Mouse (Mus musculus) neural tube, embryonic 13.5 days (tissue): ENCODE results near the gene Map4k4. TPM values are rescaled to one million over a fixed set of nuclear protein-coding genes. Genes with fewer than 3 reads are reported as not detected.

ENCODE experiments used
- ATAC-seq: fragments of 200-750 bp; cut with Nextera tagmentation; 2 replicates; pipeline ENCODE4 v1.8.0; 2017; ENCODE audit warnings: low read depth, mild to moderate bottlenecking, moderate TSS enrichment, moderate library complexity
- H3K27ac ChIP-seq: fragments of 300-500 bp; sonication (generic); replicated peaks from 2 replicates; pipeline ENCODE4 v1.5.1; 2015; ENCODE audit warnings: moderate library complexity, mild to moderate bottlenecking, inconsistent platforms
- H3K27me3 ChIP-seq: fragments of 300-500 bp; sonication (generic); 2 replicates; pipeline ENCODE4 v1.6.1; 2015; ENCODE audit warnings: mild to moderate bottlenecking, inconsistent platforms
- H3K36me3 ChIP-seq: fragments of 300-500 bp; sonication (generic); 2 replicates; pipeline ENCODE4 v1.6.1; 2015; ENCODE audit warnings: mild to moderate bottlenecking, inconsistent platforms
- H3K4me1 ChIP-seq: fragments of 300-500 bp; sonication (generic); replicated peaks from 2 replicates; pipeline ENCODE4 v1.6.1; 2015; ENCODE audit warnings: inconsistent platforms
- H3K4me2 ChIP-seq: fragments of 300-500 bp; sonication (generic); 2 replicates; pipeline ENCODE4 v1.6.1; 2015; ENCODE audit warnings: inconsistent platforms, mild to moderate bottlenecking, moderate library complexity
- H3K4me3 ChIP-seq: fragments of 300-500 bp; sonication (generic); 2 replicates; pipeline ENCODE4 v1.5.1; 2015; ENCODE audit warnings: mild to moderate bottlenecking, inconsistent platforms
- H3K9ac ChIP-seq: fragments of 300-500 bp; sonication (generic); 2 replicates; pipeline ENCODE4 v1.6.1; 2015; ENCODE audit warnings: moderate library complexity, mild to moderate bottlenecking, inconsistent platforms
- H3K9me3 ChIP-seq: fragments of 300-500 bp; sonication (generic); 2 replicates; pipeline ENCODE4 v1.6.1; 2016; ENCODE audit warnings: inconsistent platforms
- WGBS: fragments of 180-500 bp; shearing (Covaris S2); methylation state at CpG from one replicate; pipeline ENCODE4 v1.1.7; 2015; 5-methylcytosine and 5-hydroxymethylcytosine counted together
- polyA plus RNA-seq: library from polyadenylated mRNA; unstranded; fragments of >200 nt; fragmentation: Nextera tagmentation; extraction: Ambion mirVana; gene quantifications from 2 replicates; pipeline ENCODE4 v1.2.1, GENCODE M21; 2015

Map4k4 gene
- polyA plus RNA-seq, 1 experiment from 2014 or later, result 49.0 TPM

DNA sequence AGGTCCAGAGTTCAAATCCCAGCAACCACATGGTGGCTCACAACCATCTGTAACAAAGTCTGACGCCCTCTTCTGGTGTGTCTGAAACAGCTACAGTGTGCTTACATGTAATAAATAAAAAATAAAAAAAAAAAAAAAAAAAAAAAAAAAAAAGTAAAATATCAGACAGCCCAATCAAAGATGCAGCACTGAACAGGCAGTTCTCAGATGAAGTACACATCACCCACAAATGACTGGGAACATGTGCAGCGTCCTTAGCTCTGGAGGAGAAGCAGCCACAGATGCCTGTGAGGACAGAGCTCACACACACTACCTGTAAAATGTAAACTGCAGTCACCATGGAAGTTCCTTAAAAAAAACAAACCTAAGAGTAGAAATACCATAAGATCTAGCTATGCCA lies 74.3 kb downstream of the Map4k4 start:
- whole genome bisulfite sequencing, result 93% methylated on average over 2 of the region's 2 CpGs
- H3K4me1 ChIP-seq, result peaks cover 63% of the 10 kb centered on the region
- no peak overlapping the region for H3K4me3 ChIP-seq
- H3K36me3 ChIP-seq, result peaks cover 61% of the 10 kb centered on the region
- H3K4me2 ChIP-seq, result no peak overlapping the region
- H3K27me3 ChIP-seq, result no peaks in the 10 kb centered on the region
- no peak for ATAC-seq
- H3K9me3 ChIP-seq, result no peaks in the 10 kb centered on the region
- no peak overlapping the region for H3K9ac ChIP-seq
- H3K27ac ChIP-seq, result no peak overlapping the region

DNA sequence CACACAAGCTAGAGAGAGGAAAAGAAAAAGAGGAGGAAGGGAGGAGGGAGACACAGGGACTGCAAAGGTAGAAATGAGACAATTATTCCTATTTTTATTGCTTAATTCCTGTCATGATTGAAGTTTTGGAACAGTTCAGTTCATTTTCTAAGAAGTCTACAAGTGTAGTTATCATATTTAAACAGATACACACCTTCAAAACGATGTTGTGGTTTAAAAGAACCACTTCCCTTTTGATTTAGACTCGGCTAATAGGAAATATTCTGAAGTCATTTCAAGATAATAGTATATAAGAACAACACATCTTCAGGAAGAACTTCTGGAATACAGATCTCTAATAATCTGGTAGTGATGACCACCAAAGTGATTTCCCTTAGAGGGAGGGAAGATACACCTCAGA lies 75.4 kb downstream of the Map4k4 start:
- Histone ChIP-seq H3K4me2 (no peak overlapping the region), H3K4me1 (peaks cover 57% of the 10 kb centered on the region), H3K27ac (peak overlapping the region; percentile 81; the same call in 1 of the 2 replicates), H3K36me3 (peaks cover 72% of the 10 kb centered on the region), H3K9me3 (no peaks in the 10 kb centered on the region), H3K27me3 (no peaks in the 10 kb centered on the region), H3K9ac (no peak overlapping the region), H3K4me3 (no peak overlapping the region)
- no peak for ATAC-seq
- 88% methylated on average over 2 of the region's 2 CpGs for WGBS

- ATAC-seq, result peak; percentile 48
Measured at GRCm38 (mm10) chr1:39976847-39977744, 76.4 kb downstream of the Map4k4 start.

GRCm38 (mm10) chr1:39978781-39979486 lies 78.2 kb downstream of the Map4k4 start:
- H3K4me3 ChIP-seq, result no peak overlapping the region
- peaks cover 92% of the 10 kb centered on the region for H3K36me3 ChIP-seq
- no peak overlapping the region for H3K4me2 ChIP-seq
- H3K27ac ChIP-seq, result no peak overlapping the region
- ATAC-seq, result no peak
- 84% methylated on average over 20 of the region's 20 CpGs for WGBS
- H3K27me3 ChIP-seq, result no peaks in the 10 kb centered on the region
- peaks cover 52% of the 10 kb centered on the region for H3K4me1 ChIP-seq
- no peak overlapping the region for H3K9ac ChIP-seq
- H3K9me3 ChIP-seq, result no peaks in the 10 kb centered on the region

More at GRCm38 (mm10) chr1:39976847-39977744, 76.4 kb downstream of the Map4k4 start:
- H3K36me3 ChIP-seq, result peaks cover 82% of the 10 kb centered on the region
- no peak overlapping the region for H3K4me3 ChIP-seq
- no peak overlapping the region for H3K9ac ChIP-seq
- 66% methylated on average over 11 of the region's 11 CpGs for WGBS
- H3K27ac ChIP-seq, result peak overlapping the region; percentile 81
- no peaks in the 10 kb centered on the region for H3K9me3 ChIP-seq
- peaks cover 55% of the 10 kb centered on the region for H3K4me1 ChIP-seq
- H3K4me2 ChIP-seq, result no peak overlapping the region
- no peaks in the 10 kb centered on the region for H3K27me3 ChIP-seq

DNA sequence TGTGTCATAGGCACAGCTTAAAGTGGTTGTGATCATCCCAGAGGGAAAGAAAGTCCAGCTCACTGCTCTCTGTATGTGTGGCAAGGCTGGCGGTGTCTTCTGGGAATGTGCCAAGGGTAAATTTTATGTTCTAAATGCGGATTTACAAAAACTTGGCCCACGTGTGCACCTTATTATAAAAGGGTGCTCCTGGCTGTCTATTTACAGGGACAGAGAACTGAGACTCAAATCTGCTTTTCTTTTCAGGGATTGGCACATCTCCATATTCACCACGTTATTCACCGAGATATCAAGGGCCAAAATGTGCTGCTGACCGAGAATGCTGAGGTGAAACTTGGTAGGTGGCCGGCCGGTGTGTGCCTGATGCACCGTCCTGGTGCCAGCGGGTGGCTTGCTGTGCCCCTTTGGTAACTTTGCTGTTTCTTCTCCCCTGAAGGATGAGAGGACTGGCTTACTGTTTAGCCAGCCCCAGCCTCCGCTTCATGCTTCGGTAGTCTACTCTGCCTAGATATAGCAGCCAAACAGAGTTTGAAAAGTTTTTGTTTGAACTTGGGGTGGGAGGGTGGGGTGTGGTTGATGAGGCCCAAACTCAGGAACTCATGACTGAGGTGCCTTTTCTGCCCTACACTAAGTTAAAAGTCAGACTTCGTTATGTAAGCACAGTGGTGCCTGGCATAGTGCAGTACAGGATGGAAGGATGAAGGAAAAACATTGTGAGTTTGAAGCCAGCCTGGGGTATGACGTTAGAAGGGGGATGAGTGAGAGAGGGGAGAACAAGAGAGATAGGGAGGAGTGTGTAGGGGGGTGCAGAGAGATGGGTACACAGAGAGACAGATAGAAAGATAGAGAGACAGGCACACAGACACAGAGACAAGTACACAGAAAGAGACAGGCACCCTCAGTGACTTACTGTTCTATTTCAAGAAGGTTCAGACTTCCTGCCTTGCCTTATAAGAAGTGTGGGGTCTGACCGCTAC lies 79.9 kb downstream of the Map4k4 start:
- no peak overlapping the region for H3K9ac ChIP-seq
- WGBS, result 78% methylated on average over 15 of the region's 15 CpGs
- H3K27ac ChIP-seq, result peak overlapping the region; percentile 24; the same call in 1 of the 2 replicates
- no peak for ATAC-seq
- no peak overlapping the region for H3K4me2 ChIP-seq
- peaks cover 51% of the 10 kb centered on the region for H3K4me1 ChIP-seq
- H3K9me3 ChIP-seq, result no peaks in the 10 kb centered on the region
- peaks cover 90% of the 10 kb centered on the region for H3K36me3 ChIP-seq
- H3K4me3 ChIP-seq, result no peak overlapping the region
- H3K27me3 ChIP-seq, result no peaks in the 10 kb centered on the region

DNA sequence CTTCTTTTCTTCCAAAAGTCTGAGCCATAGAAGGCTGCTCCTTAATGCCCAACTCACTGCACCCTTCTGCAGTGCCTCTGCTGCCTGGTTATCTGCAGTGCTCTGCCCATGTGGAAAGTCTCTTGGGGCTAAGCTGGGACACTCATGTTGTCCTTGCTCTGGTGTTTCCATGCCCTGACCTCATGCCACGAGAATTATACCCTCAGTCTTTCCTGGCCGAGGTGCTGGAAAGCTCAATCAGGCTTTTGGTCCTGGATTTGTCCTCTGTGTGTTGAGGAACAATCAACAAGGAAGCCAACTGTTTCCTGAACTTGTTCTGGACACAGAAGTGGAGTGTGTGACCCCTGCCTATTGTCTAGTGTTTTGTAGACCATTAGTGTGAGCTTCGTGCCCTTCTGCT lies 81.3 kb downstream of the Map4k4 start:
- no peak overlapping the region for H3K9ac ChIP-seq
- H3K4me1 ChIP-seq, result peaks cover 44% of the 10 kb centered on the region
- 81% methylated on average over 3 of the region's 3 CpGs for WGBS
- H3K36me3 ChIP-seq, result peaks cover 91% of the 10 kb centered on the region
- no peak for ATAC-seq
- H3K9me3 ChIP-seq, result no peaks in the 10 kb centered on the region
- no peaks in the 10 kb centered on the region for H3K27me3 ChIP-seq
- H3K4me2 ChIP-seq, result no peak overlapping the region
- no peak overlapping the region for H3K27ac ChIP-seq
- H3K4me3 ChIP-seq, result no peak overlapping the region

DNA sequence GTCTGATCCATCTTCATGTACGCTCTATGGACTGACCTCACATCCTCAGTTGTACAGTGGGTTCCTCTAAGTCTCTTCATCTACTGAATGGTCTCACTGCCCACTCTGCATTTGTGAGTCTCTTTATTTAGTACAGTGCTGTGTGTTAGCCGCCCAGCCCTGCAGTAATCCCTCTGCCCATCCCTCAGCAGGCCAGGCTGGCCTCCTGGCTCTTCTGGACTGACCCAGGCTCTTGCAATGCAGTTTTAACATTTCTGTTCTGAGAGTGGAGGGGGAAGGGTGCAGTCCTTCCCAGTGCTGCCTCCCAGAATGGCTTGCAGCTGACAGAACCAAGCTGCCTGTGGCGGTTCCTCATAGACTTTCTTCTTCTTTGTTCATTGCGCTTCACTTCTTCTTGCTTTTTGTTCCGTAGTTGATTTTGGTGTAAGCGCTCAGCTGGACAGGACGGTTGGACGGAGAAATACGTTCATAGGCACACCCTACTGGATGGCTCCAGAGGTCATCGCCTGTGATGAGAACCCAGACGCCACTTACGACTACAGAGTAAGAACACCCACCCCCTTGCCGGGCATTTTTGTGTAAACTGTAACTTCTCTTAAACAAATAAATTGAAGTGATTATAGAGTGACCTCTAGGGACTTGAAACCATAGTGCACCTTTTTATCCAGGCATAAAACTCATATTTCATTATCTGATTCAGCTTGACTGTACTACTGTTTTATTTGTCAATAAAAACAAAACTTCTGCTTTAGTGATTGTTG lies 82.2 kb downstream of the Map4k4 start:
- no peak overlapping the region for H3K9ac ChIP-seq
- WGBS, result 69% methylated on average over 13 of the region's 13 CpGs
- no peak overlapping the region for H3K4me2 ChIP-seq
- H3K9me3 ChIP-seq, result no peaks in the 10 kb centered on the region
- no peaks in the 10 kb centered on the region for H3K27me3 ChIP-seq
- peak; percentile 63; the same call in 1 of the 2 replicates for ATAC-seq
- H3K4me3 ChIP-seq, result no peak overlapping the region
- peaks cover 90% of the 10 kb centered on the region for H3K36me3 ChIP-seq
- peak overlapping the region; percentile 38; the same call in 1 of the 2 replicates for H3K27ac ChIP-seq
- peaks cover 36% of the 10 kb centered on the region for H3K4me1 ChIP-seq

DNA sequence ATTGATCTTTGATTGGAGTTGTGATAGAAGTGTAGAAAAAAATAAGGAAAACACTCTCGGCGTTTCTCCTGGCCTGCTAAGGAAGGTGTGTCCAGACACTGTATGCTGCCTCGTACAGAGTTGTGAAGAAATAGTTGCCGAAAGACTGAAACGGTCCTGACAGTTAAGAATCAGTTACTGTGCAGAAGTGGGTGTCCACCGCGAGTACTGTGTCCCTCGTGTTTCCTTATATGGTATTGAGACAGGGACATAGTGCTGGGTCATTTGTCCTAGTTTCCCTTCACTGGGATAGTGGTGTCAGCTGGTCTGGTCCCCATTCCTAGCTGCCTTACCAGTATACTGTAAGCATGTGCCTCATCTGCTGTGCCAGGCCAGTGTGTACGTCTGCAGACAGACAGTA lies 83.6 kb downstream of the Map4k4 start:
- peaks cover 92% of the 10 kb centered on the region for H3K36me3 ChIP-seq
- no peaks in the 10 kb centered on the region for H3K9me3 ChIP-seq
- no peaks in the 10 kb centered on the region for H3K27me3 ChIP-seq
- no peak overlapping the region for H3K27ac ChIP-seq
- ATAC-seq, result no peak
- H3K9ac ChIP-seq, result no peak overlapping the region
- no peak overlapping the region for H3K4me3 ChIP-seq
- H3K4me1 ChIP-seq, result peaks cover 25% of the 10 kb centered on the region
- H3K4me2 ChIP-seq, result no peak overlapping the region
- 91% methylated on average over 9 of the region's 9 CpGs for WGBS

- no peaks in the 10 kb centered on the region for H3K9me3 ChIP-seq
- H3K9ac ChIP-seq, result no peak overlapping the region
- H3K4me1 ChIP-seq, result peaks cover 12% of the 10 kb centered on the region; the same call in 1 of the 2 replicates
- H3K27ac ChIP-seq, result no peak overlapping the region
- WGBS, result 90% methylated on average over 9 of the region's 9 CpGs
- H3K4me2 ChIP-seq, result no peak overlapping the region
- H3K36me3 ChIP-seq, result peaks cover 90% of the 10 kb centered on the region
- no peak for ATAC-seq
- no peak overlapping the region for H3K4me3 ChIP-seq
- H3K27me3 ChIP-seq, result no peaks in the 10 kb centered on the region
Measured at GRCm38 (mm10) chr1:39986820-39987219, 86.1 kb downstream of the Map4k4 start.

GRCm38 (mm10) chr1:39988841-39989240 lies 88.1 kb downstream of the Map4k4 start:
- H3K4me3 ChIP-seq, result no peak overlapping the region
- H3K27me3 ChIP-seq, result no peaks in the 10 kb centered on the region
- no peaks in the 10 kb centered on the region for H3K4me1 ChIP-seq
- H3K27ac ChIP-seq, result no peak overlapping the region
- 87% methylated on average over 12 of the region's 12 CpGs for WGBS
- peaks cover 93% of the 10 kb centered on the region for H3K36me3 ChIP-seq
- H3K9ac ChIP-seq, result no peak overlapping the region
- ATAC-seq, result no peak
- no peaks in the 10 kb centered on the region for H3K9me3 ChIP-seq
- H3K4me2 ChIP-seq, result no peak overlapping the region

DNA sequence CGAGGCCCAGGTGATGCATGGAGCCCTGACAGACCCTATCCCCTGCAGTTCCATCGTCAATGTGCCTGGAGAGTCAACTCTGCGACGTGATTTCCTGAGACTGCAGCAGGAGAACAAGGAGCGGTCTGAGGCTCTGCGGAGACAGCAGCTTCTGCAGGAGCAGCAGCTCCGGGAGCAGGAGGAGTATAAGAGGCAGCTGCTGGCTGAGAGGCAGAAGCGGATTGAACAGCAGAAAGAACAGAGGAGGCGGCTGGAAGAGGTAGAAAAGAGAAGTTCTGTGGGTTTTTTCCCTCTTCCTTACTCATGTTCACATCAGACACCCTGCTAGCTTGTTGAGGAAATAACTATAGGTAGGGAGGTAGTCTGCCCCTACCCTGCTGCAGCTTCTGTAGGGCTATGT lies 89.3 kb downstream of the Map4k4 start:
- Histone ChIP-seq H3K9me3 (no peaks in the 10 kb centered on the region), H3K9ac (no peak overlapping the region), H3K4me2 (no peak overlapping the region), H3K4me1 (no peaks in the 10 kb centered on the region), H3K27me3 (no peaks in the 10 kb centered on the region), H3K36me3 (peaks cover 95% of the 10 kb centered on the region), H3K4me3 (no peak overlapping the region), H3K27ac (no peak overlapping the region)
- no peak for ATAC-seq
- 90% methylated on average over 9 of the region's 9 CpGs for whole genome bisulfite sequencing
